Mouse (Mus musculus): ENCODE measurements around the gene Capg. TPM values are rescaled to one million over a fixed set of nuclear protein-coding genes. Genes with fewer than 3 reads are reported as not detected.

The Capg gene
- polyA plus RNA-seq, 1 experiment from 2014 or later: 27.2 TPM

- 66% methylated on average over 7 of the region's 7 CpGs for WGBS
- peaks cover 3 to 4% of the 10 kb centered on the region in 2 experiments; a peak in 2 of 4 replicates for H3K4me1 ChIP-seq (ENCODE audit: control insufficient read depth in 2 of 2, insufficient read depth in 2 of 2, low read length in 2 of 2)
Measured at GRCm38 (mm10) chr6:72545377-72545776, 1.2 kb downstream of the Capg start.

GRCm38 (mm10) chr6:72547121-72547520 is 2.9 kb downstream of the Capg start:
- Histone ChIP-seq H3K27ac (replicated peaks in 1 of 2; ENCODE audit: control insufficient read depth in 1 of 2, insufficient read depth in 1 of 2, low read depth in 2 of 2, low read length in 2 of 2) (no peak overlapping the region), H3K4me2 (ENCODE audit: low read length) (no peak overlapping the region), H3K9ac (ENCODE audit: low read length) (no peak overlapping the region), H3K9me3 (ENCODE audit: control insufficient read depth, low read length) (no peaks in the 10 kb centered on the region; the same call in 1 of the 2 replicates), H3K36me3 (ENCODE audit: control insufficient read depth, insufficient read depth, low read length) (no peaks in the 10 kb centered on the region), H3K4me1 (ENCODE audit: control insufficient read depth in 2 of 2, insufficient read depth in 2 of 2, low read length in 2 of 2) (peaks cover 4% of the 10 kb centered on the region in 2 experiments; a peak in 3 of 4 replicates), H3K4me3 (ENCODE audit: control insufficient read depth in 1 of 2, insufficient read depth in 1 of 2, low read depth in 1 of 2, low read length in 2 of 2) (no peak overlapping the region), H3K27me3 (ENCODE audit: control insufficient read depth, insufficient read depth, low read length) (no peaks in the 10 kb centered on the region)
- no peak for ATAC-seq (ENCODE audit: insufficient number of reproducible peaks, insufficient read depth, low FRiP score, low read depth)
- WGBS: 91% methylated on average over 2 of the region's 2 CpGs

More at GRCm38 (mm10) chr6:72545377-72545776, 1.2 kb downstream of the Capg start:
- Histone ChIP-seq H3K4me3 (ENCODE audit: control insufficient read depth in 1 of 2, insufficient read depth in 1 of 2, low read depth in 1 of 2, low read length in 2 of 2) (no peak overlapping the region), H3K36me3 (ENCODE audit: control insufficient read depth, insufficient read depth, low read length) (no peaks in the 10 kb centered on the region), H3K9ac (ENCODE audit: low read length) (no peak overlapping the region), H3K27ac (replicated peaks in 1 of 2; ENCODE audit: control insufficient read depth in 1 of 2, insufficient read depth in 1 of 2, low read depth in 2 of 2, low read length in 2 of 2) (no peak overlapping the region), H3K27me3 (ENCODE audit: control insufficient read depth, insufficient read depth, low read length) (no peaks in the 10 kb centered on the region), H3K4me2 (ENCODE audit: low read length) (no peak overlapping the region), H3K9me3 (ENCODE audit: control insufficient read depth, low read length) (no peaks in the 10 kb centered on the region; the same call in 1 of the 2 replicates)
- no peak for ATAC-seq (ENCODE audit: insufficient number of reproducible peaks, insufficient read depth, low FRiP score, low read depth)

- Histone ChIP-seq H3K9ac (ENCODE audit: low read length) (no peak overlapping the region), H3K4me1 (ENCODE audit: control insufficient read depth in 2 of 2, insufficient read depth in 2 of 2, low read length in 2 of 2) (peaks cover 6 to 8% of the 10 kb centered on the region in 2 experiments; a peak in 3 of 4 replicates), H3K4me3 (ENCODE audit: control insufficient read depth in 1 of 2, insufficient read depth in 1 of 2, low read depth in 1 of 2, low read length in 2 of 2) (no peak overlapping the region), H3K36me3 (ENCODE audit: control insufficient read depth, insufficient read depth, low read length) (no peaks in the 10 kb centered on the region), H3K27ac (replicated peaks in 1 of 2; ENCODE audit: control insufficient read depth in 1 of 2, insufficient read depth in 1 of 2, low read depth in 2 of 2, low read length in 2 of 2) (no peak overlapping the region), H3K9me3 (ENCODE audit: control insufficient read depth, low read length) (no peaks in the 10 kb centered on the region; the same call in 1 of the 2 replicates), H3K27me3 (ENCODE audit: control insufficient read depth, insufficient read depth, low read length) (no peaks in the 10 kb centered on the region), H3K4me2 (ENCODE audit: low read length) (no peak overlapping the region)
- 73% methylated on average over 3 of the region's 3 CpGs for WGBS
- ATAC-seq (ENCODE audit: insufficient number of reproducible peaks, insufficient read depth, low FRiP score, low read depth): no peak
Measured at GRCm38 (mm10) chr6:72547862-72548261, 3.7 kb downstream of the Capg start.

DNA sequence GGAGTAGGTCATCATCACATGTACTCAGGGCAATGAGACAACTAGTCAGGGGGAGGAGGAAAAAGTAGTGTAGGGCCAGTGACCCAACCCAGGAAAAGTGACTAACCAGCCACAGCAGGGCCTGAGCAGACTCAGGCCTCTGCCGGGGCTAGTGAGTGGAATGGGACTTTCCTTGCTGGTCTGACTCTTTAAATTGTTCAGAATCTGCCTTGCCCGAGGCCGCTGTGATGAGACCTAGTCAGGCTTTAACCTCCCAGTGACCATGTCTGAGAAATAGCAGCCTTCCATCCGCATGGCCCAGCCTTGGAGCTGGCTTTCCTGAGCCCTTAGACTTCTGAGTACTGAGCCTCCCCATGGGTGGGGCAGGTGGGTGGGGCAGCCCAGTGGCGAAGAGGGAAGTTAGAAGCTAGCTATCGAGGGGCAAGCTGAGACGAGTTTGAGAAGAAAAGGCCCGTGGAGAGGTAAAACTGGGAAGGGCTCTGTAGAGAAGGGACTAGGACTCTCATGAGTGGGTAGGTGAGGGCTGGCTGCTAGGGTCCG is 4.9 kb downstream of the Capg start:
- Histone ChIP-seq H3K36me3 (ENCODE audit: control insufficient read depth, insufficient read depth, low read length) (no peaks in the 10 kb centered on the region), H3K9ac (ENCODE audit: low read length) (no peak overlapping the region), H3K27ac (replicated peaks in 1 of 2; ENCODE audit: control insufficient read depth in 1 of 2, insufficient read depth in 1 of 2, low read depth in 2 of 2, low read length in 2 of 2) (no peak overlapping the region; a peak in 1 of 4 replicates), H3K4me1 (ENCODE audit: control insufficient read depth in 2 of 2, insufficient read depth in 2 of 2, low read length in 2 of 2) (peaks cover 2 to 14% of the 10 kb centered on the region in 2 experiments; a peak in 3 of 4 replicates), H3K4me3 (ENCODE audit: control insufficient read depth in 1 of 2, insufficient read depth in 1 of 2, low read depth in 1 of 2, low read length in 2 of 2) (no peak overlapping the region), H3K4me2 (ENCODE audit: low read length) (no peak overlapping the region), H3K9me3 (ENCODE audit: control insufficient read depth, low read length) (no peaks in the 10 kb centered on the region; the same call in 1 of the 2 replicates), H3K27me3 (ENCODE audit: control insufficient read depth, insufficient read depth, low read length) (no peaks in the 10 kb centered on the region)
- no peak for ATAC-seq (ENCODE audit: insufficient number of reproducible peaks, insufficient read depth, low FRiP score, low read depth)
- 39% methylated on average over 9 of the region's 9 CpGs for WGBS

DNA sequence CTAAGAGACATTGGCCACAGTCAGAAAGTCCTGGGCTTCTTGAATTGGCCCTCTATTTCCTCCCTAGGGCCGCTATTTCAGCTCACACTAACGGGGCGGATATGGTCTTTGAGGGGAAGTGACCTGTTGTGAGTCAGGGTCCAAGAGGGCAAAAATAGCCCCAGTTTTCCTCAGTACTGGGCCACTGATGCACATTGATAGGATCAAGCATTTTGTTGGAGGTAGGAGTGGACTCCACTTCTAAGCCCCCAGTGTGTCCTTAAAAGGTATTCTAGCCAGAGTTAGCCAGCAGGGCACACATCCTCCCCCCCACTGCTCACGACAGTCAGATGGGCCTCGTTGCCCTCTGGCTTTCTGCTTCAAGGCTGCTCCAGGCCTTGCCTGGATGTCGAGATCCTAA is 5.8 kb downstream of the Capg start:
- H3K9me3 ChIP-seq (ENCODE audit: control insufficient read depth, low read length): no peaks in the 10 kb centered on the region; the same call in 1 of the 2 replicates
- no peak overlapping the region for H3K27ac ChIP-seq (replicated peaks in 1 of 2; ENCODE audit: control insufficient read depth in 1 of 2, insufficient read depth in 1 of 2, low read depth in 2 of 2, low read length in 2 of 2)
- peaks cover 2 to 10% of the 10 kb centered on the region in 2 experiments; a peak in 3 of 4 replicates for H3K4me1 ChIP-seq (ENCODE audit: control insufficient read depth in 2 of 2, insufficient read depth in 2 of 2, low read length in 2 of 2)
- H3K36me3 ChIP-seq (ENCODE audit: control insufficient read depth, insufficient read depth, low read length): no peaks in the 10 kb centered on the region
- 57% methylated on average over 6 of the region's 6 CpGs for WGBS
- ATAC-seq (ENCODE audit: insufficient number of reproducible peaks, insufficient read depth, low FRiP score, low read depth): no peak
- no peak overlapping the region for H3K9ac ChIP-seq (ENCODE audit: low read length)
- H3K27me3 ChIP-seq (ENCODE audit: control insufficient read depth, insufficient read depth, low read length): no peaks in the 10 kb centered on the region
- no peak overlapping the region for H3K4me2 ChIP-seq (ENCODE audit: low read length)
- H3K4me3 ChIP-seq (ENCODE audit: control insufficient read depth in 1 of 2, insufficient read depth in 1 of 2, low read depth in 1 of 2, low read length in 2 of 2): no peak overlapping the region

DNA sequence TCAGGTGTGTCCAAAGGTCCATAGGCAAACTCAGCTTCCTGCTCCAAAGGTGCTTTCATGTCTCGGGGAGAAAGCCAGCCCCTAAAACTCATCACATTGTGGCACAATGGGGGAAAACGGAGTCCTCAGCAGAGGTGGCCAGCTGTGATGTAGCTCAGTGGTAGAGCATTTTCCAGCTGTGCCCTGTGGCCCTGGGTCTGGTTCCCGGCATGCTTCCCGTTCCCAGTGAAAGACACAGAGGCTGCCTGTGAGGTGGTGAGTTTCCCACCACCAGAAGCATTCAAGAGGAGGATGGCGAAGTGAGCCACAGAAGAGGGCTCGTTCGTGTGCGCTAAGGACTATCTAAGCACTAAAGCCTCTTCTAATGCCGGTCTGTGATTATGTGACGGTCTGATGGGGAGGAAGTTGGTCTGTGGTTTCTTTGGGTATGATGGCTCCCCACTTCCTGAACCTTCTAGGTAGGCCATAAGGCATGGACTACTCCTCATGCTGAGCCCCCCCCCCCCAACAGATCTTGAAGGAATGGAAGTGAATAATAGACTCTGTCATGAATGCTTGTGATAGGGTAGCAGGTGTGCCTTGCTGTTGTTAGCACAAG is 6.4 kb downstream of the Capg start:
- Histone ChIP-seq H3K4me2 (ENCODE audit: low read length) (no peak overlapping the region), H3K27me3 (ENCODE audit: control insufficient read depth, insufficient read depth, low read length) (no peaks in the 10 kb centered on the region), H3K27ac (replicated peaks in 1 of 2; ENCODE audit: control insufficient read depth in 1 of 2, insufficient read depth in 1 of 2, low read depth in 2 of 2, low read length in 2 of 2) (no peak overlapping the region), H3K9ac (ENCODE audit: low read length) (no peak overlapping the region), H3K9me3 (ENCODE audit: control insufficient read depth, low read length) (no peaks in the 10 kb centered on the region; the same call in 1 of the 2 replicates), H3K36me3 (ENCODE audit: control insufficient read depth, insufficient read depth, low read length) (no peaks in the 10 kb centered on the region), H3K4me1 (ENCODE audit: control insufficient read depth in 2 of 2, insufficient read depth in 2 of 2, low read length in 2 of 2) (peaks cover 2 to 10% of the 10 kb centered on the region in 2 experiments; a peak in 3 of 4 replicates), H3K4me3 (ENCODE audit: control insufficient read depth in 1 of 2, insufficient read depth in 1 of 2, low read depth in 1 of 2, low read length in 2 of 2) (no peak overlapping the region)
- ATAC-seq (ENCODE audit: insufficient number of reproducible peaks, insufficient read depth, low FRiP score, low read depth): no peak
- 82% methylated on average over 10 of the region's 10 CpGs for WGBS

DNA sequence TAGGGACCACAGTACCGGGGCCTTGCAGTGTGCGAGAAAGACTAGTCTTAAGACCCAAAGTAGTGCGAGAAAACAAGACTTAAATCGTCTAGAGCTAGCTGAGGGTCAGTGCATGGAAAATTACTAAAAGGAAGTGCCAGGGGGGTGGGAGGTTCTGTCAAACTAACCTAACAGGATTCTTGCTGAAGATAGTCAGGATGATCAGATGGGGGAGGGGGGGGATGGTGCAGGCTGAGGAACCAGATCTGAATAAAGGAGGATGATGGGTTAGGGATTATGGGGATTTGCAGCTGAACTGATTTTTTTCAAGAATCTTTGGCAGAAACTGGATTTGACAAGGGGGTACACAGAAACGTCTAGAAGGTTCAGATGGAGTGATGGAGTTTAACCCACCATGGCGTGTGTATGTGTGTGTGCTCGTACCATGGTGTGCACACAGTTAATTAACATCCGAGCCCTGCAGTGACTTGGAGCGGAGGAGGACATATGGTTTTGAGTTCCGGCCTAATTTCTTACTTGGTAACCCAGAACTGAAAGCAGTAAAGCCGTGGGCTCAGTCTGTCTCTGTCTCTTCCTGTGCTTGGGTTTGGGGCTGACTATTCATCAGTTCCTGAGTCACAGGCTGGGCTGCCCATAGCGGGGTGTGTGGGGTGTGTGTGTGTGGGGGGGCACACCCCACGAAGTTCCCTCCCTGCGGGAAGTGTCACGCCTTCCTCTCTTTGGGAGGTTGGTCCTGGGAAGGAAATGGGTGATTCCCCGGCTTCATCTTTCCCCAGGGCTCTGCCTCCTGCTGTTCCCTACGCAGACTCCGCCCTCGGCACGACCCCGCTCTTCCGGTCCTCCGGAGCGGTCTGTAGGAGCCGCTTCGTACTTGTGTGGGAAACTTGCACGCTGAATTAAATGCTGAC is 8.2 kb downstream of the Capg start:
- Histone ChIP-seq H3K9me3 (ENCODE audit: control insufficient read depth, low read length) (no peaks in the 10 kb centered on the region), H3K9ac (ENCODE audit: low read length) (peak overlapping the region; percentile 67), H3K4me3 (ENCODE audit: control insufficient read depth in 1 of 2, insufficient read depth in 1 of 2, low read depth in 1 of 2, low read length in 2 of 2) (peak overlapping the region; percentile 38 to 46), H3K27me3 (ENCODE audit: control insufficient read depth, insufficient read depth, low read length) (no peaks in the 10 kb centered on the region), H3K36me3 (ENCODE audit: control insufficient read depth, insufficient read depth, low read length) (no peaks in the 10 kb centered on the region), H3K27ac (replicated peaks in 1 of 2; ENCODE audit: control insufficient read depth in 1 of 2, insufficient read depth in 1 of 2, low read depth in 2 of 2, low read length in 2 of 2) (peak overlapping the region; percentile 42 to 87), H3K4me1 (ENCODE audit: control insufficient read depth in 2 of 2, insufficient read depth in 2 of 2, low read length in 2 of 2) (peaks cover 2 to 10% of the 10 kb centered on the region in 2 experiments; a peak in 3 of 4 replicates), H3K4me2 (ENCODE audit: low read length) (peak overlapping the region; percentile 85)
- 18% methylated on average over 27 of the region's 27 CpGs for WGBS
- peak; percentile 84 for ATAC-seq (ENCODE audit: insufficient number of reproducible peaks, insufficient read depth, low FRiP score, low read depth)
